Mouse (Mus musculus): ENCODE data around the gene Herc2. TPM values are rescaled to one million over a fixed set of nuclear protein-coding genes. Genes with fewer than 3 reads are reported as not detected.

The Herc2 gene
- polyA plus RNA-seq, 1 experiment from 2014 or later: 8.8 TPM

- 90% methylated on average over 6 of the region's 6 CpGs for WGBS (ENCODE audit: insufficient replicate concordance)
- no peak overlapping the region for H3K4me3 ChIP-seq (ENCODE audit: low read depth, low read length)
- no peak overlapping the region for H3K9ac ChIP-seq (replicated peaks)
- no peak for TF ChIP-seq CTCF (IDR thresholded peaks at IDR 0.05; ENCODE audit: low read depth)
- no peak for TF ChIP-seq EP300 (IDR thresholded peaks at IDR 0.05; ENCODE audit: low read depth)
- DNase-seq: no peak
- ATAC-seq: no peak
- H3K27me3 ChIP-seq (ENCODE audit: insufficient read depth, low read length): no peaks in the 10 kb centered on the region
- H3K27ac ChIP-seq (ENCODE audit: low read depth): no peak overlapping the region
- no peak overlapping the region for H3K4me2 ChIP-seq (ENCODE audit: low read depth, low read length)
- H3K4me1 ChIP-seq (ENCODE audit: insufficient read depth): no peaks in the 10 kb centered on the region
- H3K36me3 ChIP-seq (replicated peaks; ENCODE audit: insufficient read depth, low read length): peaks cover 60% of the 10 kb centered on the region
- no peaks in the 10 kb centered on the region for H3K9me3 ChIP-seq (ENCODE audit: low read length)
Measured at GRCm38 (mm10) chr7:56191041-56191440, 141.0 kb downstream of the Herc2 start.

GRCm38 (mm10) chr7:56191661-56192060 is 141.7 kb downstream of the Herc2 start:
- Histone ChIP-seq H3K27me3 (ENCODE audit: insufficient read depth, low read length) (no peaks in the 10 kb centered on the region), H3K36me3 (replicated peaks; ENCODE audit: insufficient read depth, low read length) (peaks cover 60% of the 10 kb centered on the region), H3K4me2 (ENCODE audit: low read depth, low read length) (no peak overlapping the region), H3K9ac (replicated peaks) (no peak overlapping the region), H3K27ac (ENCODE audit: low read depth) (no peak overlapping the region), H3K4me1 (ENCODE audit: insufficient read depth) (no peaks in the 10 kb centered on the region), H3K4me3 (ENCODE audit: low read depth, low read length) (no peak overlapping the region), H3K9me3 (ENCODE audit: low read length) (no peaks in the 10 kb centered on the region)
- DNase-seq: no peak
- no peak for ATAC-seq
- WGBS (ENCODE audit: insufficient replicate concordance): 79% methylated on average over 4 of the region's 4 CpGs
- TF ChIP-seq CTCF (IDR thresholded peaks at IDR 0.05; ENCODE audit: low read depth) (no peak), EP300 (IDR thresholded peaks at IDR 0.05; ENCODE audit: low read depth) (no peak)

GRCm38 (mm10) chr7:56201483-56202218 is 151.7 kb downstream of the Herc2 start:
- Histone ChIP-seq H3K4me3 (ENCODE audit: low read depth, low read length) (no peak overlapping the region), H3K4me2 (ENCODE audit: low read depth, low read length) (no peak overlapping the region), H3K27me3 (ENCODE audit: insufficient read depth, low read length) (no peaks in the 10 kb centered on the region), H3K4me1 (ENCODE audit: insufficient read depth) (no peaks in the 10 kb centered on the region), H3K9me3 (ENCODE audit: low read length) (no peaks in the 10 kb centered on the region), H3K36me3 (replicated peaks; ENCODE audit: insufficient read depth, low read length) (peaks cover 78% of the 10 kb centered on the region), H3K9ac (replicated peaks) (no peak overlapping the region), H3K27ac (ENCODE audit: low read depth) (no peak overlapping the region)
- no peak for TF ChIP-seq EP300 (IDR thresholded peaks at IDR 0.05; ENCODE audit: low read depth)
- TF ChIP-seq CTCF (IDR thresholded peaks at IDR 0.05; ENCODE audit: low read depth): no peak
- ATAC-seq (no peak), DNase-seq (no peak)
- 89% methylated on average over 10 of the region's 10 CpGs for WGBS (ENCODE audit: insufficient replicate concordance)

GRCm38 (mm10) chr7:56202843-56203242 is 152.8 kb downstream of the Herc2 start:
- Histone ChIP-seq H3K4me2 (ENCODE audit: low read depth, low read length) (no peak overlapping the region), H3K9ac (replicated peaks) (no peak overlapping the region), H3K9me3 (ENCODE audit: low read length) (no peaks in the 10 kb centered on the region), H3K27me3 (ENCODE audit: insufficient read depth, low read length) (no peaks in the 10 kb centered on the region), H3K4me1 (ENCODE audit: insufficient read depth) (no peaks in the 10 kb centered on the region), H3K27ac (ENCODE audit: low read depth) (no peak overlapping the region), H3K4me3 (ENCODE audit: low read depth, low read length) (no peak overlapping the region), H3K36me3 (replicated peaks; ENCODE audit: insufficient read depth, low read length) (peaks cover 75% of the 10 kb centered on the region)
- 87% methylated on average over 3 of the region's 3 CpGs for WGBS (ENCODE audit: insufficient replicate concordance)
- ATAC-seq (0 out of 2 replicates have a peak, but pooled peaks have one; percentile 4), DNase-seq (no peak)
- TF ChIP-seq CTCF (IDR thresholded peaks at IDR 0.05; ENCODE audit: low read depth) (no peak), EP300 (IDR thresholded peaks at IDR 0.05; ENCODE audit: low read depth) (no peak)

GRCm38 (mm10) chr7:56203286-56203685 is 153.3 kb downstream of the Herc2 start:
- H3K27ac ChIP-seq (ENCODE audit: low read depth): no peak overlapping the region
- DNase-seq (no peak), ATAC-seq (0 out of 2 replicates have a peak, but pooled peaks have one; percentile 27)
- no peaks in the 10 kb centered on the region for H3K9me3 ChIP-seq (ENCODE audit: low read length)
- no peaks in the 10 kb centered on the region for H3K4me1 ChIP-seq (ENCODE audit: insufficient read depth)
- peaks cover 73% of the 10 kb centered on the region for H3K36me3 ChIP-seq (replicated peaks; ENCODE audit: insufficient read depth, low read length)
- no peak overlapping the region for H3K4me2 ChIP-seq (ENCODE audit: low read depth, low read length)
- H3K4me3 ChIP-seq (ENCODE audit: low read depth, low read length): no peak overlapping the region
- H3K27me3 ChIP-seq (ENCODE audit: insufficient read depth, low read length): no peaks in the 10 kb centered on the region
- no peak overlapping the region for H3K9ac ChIP-seq (replicated peaks)
- TF ChIP-seq EP300 (IDR thresholded peaks at IDR 0.05; ENCODE audit: low read depth) (no peak), CTCF (IDR thresholded peaks at IDR 0.05; ENCODE audit: low read depth) (no peak)
- 88% methylated on average over 2 of the region's 2 CpGs for WGBS (ENCODE audit: insufficient replicate concordance)

- Histone ChIP-seq H3K9ac (replicated peaks) (no peak overlapping the region), H3K36me3 (replicated peaks; ENCODE audit: insufficient read depth, low read length) (peaks cover 65% of the 10 kb centered on the region)
- DNase-seq: no peak
Measured at GRCm38 (mm10) chr7:56204877-56205276, 154.9 kb downstream of the Herc2 start.

More at GRCm38 (mm10) chr7:56204877-56205276, 154.9 kb downstream of the Herc2 start:
- Histone ChIP-seq H3K27me3 (ENCODE audit: insufficient read depth, low read length) (no peaks in the 10 kb centered on the region), H3K9me3 (ENCODE audit: low read length) (no peaks in the 10 kb centered on the region), H3K4me2 (ENCODE audit: low read depth, low read length) (no peak overlapping the region), H3K27ac (ENCODE audit: low read depth) (no peak overlapping the region), H3K4me3 (ENCODE audit: low read depth, low read length) (no peak overlapping the region), H3K4me1 (ENCODE audit: insufficient read depth) (no peaks in the 10 kb centered on the region)
- TF ChIP-seq CTCF (IDR thresholded peaks at IDR 0.05; ENCODE audit: low read depth): no peak
- no peak for TF ChIP-seq EP300 (IDR thresholded peaks at IDR 0.05; ENCODE audit: low read depth)
- 86% methylated on average over 3 of the region's 3 CpGs for WGBS (ENCODE audit: insufficient replicate concordance)
- no peak for ATAC-seq

All from liver, postnatal 0 days (tissue).